Mouse (Mus musculus) liver, postnatal 0 days (tissue): ENCODE measurements around the gene Sec23b. TPM values are rescaled to one million over a fixed set of nuclear protein-coding genes. Genes with fewer than 3 reads are reported as not detected.
A peak's percentile ranks its signal among the peaks of the same experiment; 100 is the strongest.

Source experiments
- ATAC-seq: fragments of 200-750 bp; cut with Nextera tagmentation; 2 replicates; pipeline ENCODE4 v1.8.0; 2017; ENCODE audit warnings: mild to moderate bottlenecking, moderate library complexity
- DNase-seq: peaks from one replicate; pipeline ENCODE4 v3.0.0-alpha.2; 2016
- H3K27ac ChIP-seq: fragments of 300-500 bp; sonication (generic); 2 replicates; pipeline ENCODE4 v1.5.1; 2014; ENCODE audit warnings: antibody characterized with exemption, moderate library complexity, mild to moderate bottlenecking, low read depth
- H3K27me3 ChIP-seq: fragments of 300-500 bp; sonication (generic); 2 replicates; pipeline ENCODE4 v1.6.1; 2014; ENCODE audit warnings: low read length, control low read depth, mixed read lengths; ENCODE audit not compliant: insufficient read depth
- H3K36me3 ChIP-seq: fragments of 300-500 bp; sonication (generic); replicated peaks from 2 replicates; pipeline ENCODE4 v1.6.1; 2014; ENCODE audit warnings: mild to moderate bottlenecking, control low read depth, low read length, moderate library complexity, mixed read lengths; ENCODE audit not compliant: insufficient read depth
- H3K4me1 ChIP-seq: fragments of 300-500 bp; sonication (generic); 2 replicates; pipeline ENCODE4 v1.6.1; 2014; ENCODE audit warnings: antibody characterized with exemption, mild to moderate bottlenecking, control low read depth; ENCODE audit not compliant: insufficient read depth
- H3K4me2 ChIP-seq: fragments of 300-500 bp; sonication (generic); 2 replicates; pipeline ENCODE4 v1.6.1; 2014; ENCODE audit warnings: low read depth, mild to moderate bottlenecking, low read length, moderate library complexity, mixed read lengths
- H3K4me3 ChIP-seq: fragments of 300-500 bp; sonication (generic); 2 replicates; pipeline ENCODE4 v1.5.1; 2014; ENCODE audit warnings: low read depth, low read length
- H3K9ac ChIP-seq: fragments of 300-500 bp; sonication (generic); replicated peaks from 2 replicates; pipeline ENCODE4 v1.6.1; 2014; ENCODE audit warnings: mild to moderate bottlenecking, moderate library complexity
- H3K9me3 ChIP-seq: fragments of 300-500 bp; sonication (generic); 2 replicates; pipeline ENCODE4 v1.6.1; 2016; ENCODE audit warnings: mild to moderate bottlenecking, control low read depth, low read length, mixed read lengths
- CTCF ChIP-seq: sonication (generic); IDR thresholded peaks from 2 replicates; pipeline ENCODE4 v1.5.1; 2016; ENCODE audit warnings: antibody characterized with exemption, low read depth
- EP300 ChIP-seq: IDR thresholded peaks from 2 replicates; pipeline ENCODE4 v1.6.1; 2016; ENCODE audit warnings: antibody characterized with exemption, low read depth, mild to moderate bottlenecking
- WGBS: fragments of 180-500 bp; shearing (Covaris S2); extraction: QIAGEN DNeasy Blood & Tissue Kit; methylation state at CpG from one replicate; pipeline ENCODE4 v1.1.7; 2014; ENCODE audit not compliant: insufficient replicate concordance; 5-methylcytosine and 5-hydroxymethylcytosine counted together
- microRNA-seq: library from miRNA; unstranded; fragments of <30 nt; microRNA quantifications from one replicate; pipeline ENCODE4, GENCODE M21; 2016
- polyA plus RNA-seq: library from polyadenylated mRNA; unstranded; fragments of >200 nt; fragmentation: Nextera tagmentation; extraction: Ambion mirVana; gene quantifications from 2 replicates; pipeline ENCODE4 v1.2.1, GENCODE M21; 2015

The Sec23b gene
- polyA plus RNA-seq, 1 experiment from 2014 or later, result 30.9 TPM

- Histone ChIP-seq H3K4me1 (no peaks in the 10 kb centered on the region), H3K27ac (no peak overlapping the region), H3K9me3 (no peaks in the 10 kb centered on the region), H3K4me2 (no peak overlapping the region), H3K9ac (no peak overlapping the region), H3K27me3 (no peaks in the 10 kb centered on the region), H3K36me3 (no peaks in the 10 kb centered on the region), H3K4me3 (no peak overlapping the region)
- DNase-seq (no peak), ATAC-seq (no peak)
- WGBS, result 56% methylated on average over 4 of the region's 4 CpGs
- TF ChIP-seq EP300 (no peak), CTCF (peak; percentile 47)
Observed at GRCm38 (mm10) chr2:144638719-144639118, 82.7 kb downstream of the Sec23b start.

- H3K36me3 ChIP-seq, result no peaks in the 10 kb centered on the region
- H3K4me2 ChIP-seq, result no peak overlapping the region
- WGBS, result 81% methylated on average over 7 of the region's 7 CpGs
- H3K4me3 ChIP-seq, result no peak overlapping the region
- no peaks in the 10 kb centered on the region for H3K4me1 ChIP-seq
- ATAC-seq (no peak), DNase-seq (no peak)
- H3K27ac ChIP-seq, result no peak overlapping the region
- no peak for TF ChIP-seq EP300
- TF ChIP-seq CTCF, result no peak
- H3K9ac ChIP-seq, result no peak overlapping the region
- H3K27me3 ChIP-seq, result no peaks in the 10 kb centered on the region
- no peaks in the 10 kb centered on the region for H3K9me3 ChIP-seq
Observed at GRCm38 (mm10) chr2:144640101-144640500, 84.1 kb downstream of the Sec23b start.

Small RNA genes within 50 kb of the gene (microRNA-seq; reads per million reads assigned to microRNA genes)
- gene Gm24823, result not detected

Other genes starting within 250 kb of the Sec23b start
- gene Ovol2, start 224.1 kb upstream of the Sec23b start, polyA plus RNA-seq, result 0.09 and 0.25 TPM in 2 replicates
- gene Kat14, start 187.2 kb upstream of the Sec23b start, polyA plus RNA-seq, result 10.2 and 12.3 TPM in 2 replicates
- gene Pet117, start 187.2 kb upstream of the Sec23b start, polyA plus RNA-seq, result 1.6 and 2.2 TPM in 2 replicates
- 0.02 and 0.04 TPM in 2 replicates for gene Dzank1, start 28.8 kb upstream of the Sec23b start, polyA plus RNA-seq
- 3.7 and 5.9 TPM in 2 replicates for gene Polr3f, start 28.5 kb upstream of the Sec23b start, polyA plus RNA-seq
- 10.0 and 11.3 TPM in 2 replicates for gene Rbbp9, start 5.4 kb upstream of the Sec23b start, polyA plus RNA-seq
- gene Smim26, start 37.8 kb downstream of the Sec23b start, polyA plus RNA-seq, result 35.6 and 39.6 TPM in 2 replicates
- 16.5 and 17.1 TPM in 2 replicates for gene Dtd1, start 43.7 kb downstream of the Sec23b start, polyA plus RNA-seq